Mouse (Mus musculus): ENCODE measurements around the gene Upp2. TPM values are rescaled to one million over a fixed set of nuclear protein-coding genes. Genes with fewer than 3 reads are reported as not detected.

Gene Upp2
- polyA plus RNA-seq, 1 experiment from 2014 or later: 11.7 TPM

GRCm38 (mm10) chr2:58595350-58595749 lies 28.3 kb downstream of the Upp2 start:
- H3K9ac ChIP-seq (replicated peaks; ENCODE audit: low read depth, low read length): no peak overlapping the region
- no peak overlapping the region for H3K4me2 ChIP-seq (ENCODE audit: low read length)
- no peak for ATAC-seq
- H3K27me3 ChIP-seq (replicated peaks; ENCODE audit: control insufficient read depth, insufficient read depth, low read length): no peaks in the 10 kb centered on the region
- no peaks in the 10 kb centered on the region for H3K9me3 ChIP-seq (ENCODE audit: control insufficient read depth, low read length)
- H3K4me3 ChIP-seq (replicated peaks; ENCODE audit: low read length): no peak overlapping the region
- H3K36me3 ChIP-seq (ENCODE audit: control insufficient read depth, insufficient read depth): no peaks in the 10 kb centered on the region
- H3K4me1 ChIP-seq (replicated peaks; ENCODE audit: control insufficient read depth, insufficient read depth, low read length): peaks cover 15% of the 10 kb centered on the region; the same call in 1 of the 2 replicates
- peak overlapping the region; percentile 56 for H3K27ac ChIP-seq (ENCODE audit: low read length)
- WGBS: 72% methylated on average over 9 of the region's 9 CpGs

GRCm38 (mm10) chr2:58596774-58597342 lies 29.8 kb downstream of the Upp2 start:
- Histone ChIP-seq H3K27ac (ENCODE audit: low read length) (no peak overlapping the region), H3K4me3 (replicated peaks; ENCODE audit: low read length) (no peak overlapping the region), H3K9ac (replicated peaks; ENCODE audit: low read depth, low read length) (no peak overlapping the region), H3K27me3 (replicated peaks; ENCODE audit: control insufficient read depth, insufficient read depth, low read length) (no peaks in the 10 kb centered on the region), H3K4me2 (ENCODE audit: low read length) (no peak overlapping the region), H3K9me3 (ENCODE audit: control insufficient read depth, low read length) (no peaks in the 10 kb centered on the region), H3K36me3 (ENCODE audit: control insufficient read depth, insufficient read depth) (no peaks in the 10 kb centered on the region), H3K4me1 (replicated peaks; ENCODE audit: control insufficient read depth, insufficient read depth, low read length) (peaks cover 12% of the 10 kb centered on the region; the same call in 1 of the 2 replicates)
- peak; percentile 69 for ATAC-seq
- WGBS: 52% methylated on average over 17 of the region's 17 CpGs

GRCm38 (mm10) chr2:58597556-58597955 lies 30.5 kb downstream of the Upp2 start:
- Histone ChIP-seq H3K27ac (ENCODE audit: low read length) (no peak overlapping the region), H3K36me3 (ENCODE audit: control insufficient read depth, insufficient read depth) (no peaks in the 10 kb centered on the region), H3K4me1 (replicated peaks; ENCODE audit: control insufficient read depth, insufficient read depth, low read length) (peaks cover 12% of the 10 kb centered on the region; the same call in 1 of the 2 replicates), H3K9ac (replicated peaks; ENCODE audit: low read depth, low read length) (no peak overlapping the region), H3K27me3 (replicated peaks; ENCODE audit: control insufficient read depth, insufficient read depth, low read length) (no peaks in the 10 kb centered on the region), H3K4me3 (replicated peaks; ENCODE audit: low read length) (no peak overlapping the region), H3K4me2 (ENCODE audit: low read length) (no peak overlapping the region), H3K9me3 (ENCODE audit: control insufficient read depth, low read length) (no peaks in the 10 kb centered on the region)
- ATAC-seq: peak; percentile 13; the same call in 1 of the 2 replicates
- WGBS: 94% methylated on average over 3 of the region's 3 CpGs

GRCm38 (mm10) chr2:58599639-58600038 lies 32.5 kb downstream of the Upp2 start:
- no peak for ATAC-seq

GRCm38 (mm10) chr2:58601382-58601781 lies 34.3 kb downstream of the Upp2 start:
- Histone ChIP-seq H3K4me3 (replicated peaks; ENCODE audit: low read length) (no peak overlapping the region), H3K4me2 (ENCODE audit: low read length) (no peak overlapping the region), H3K27me3 (replicated peaks; ENCODE audit: control insufficient read depth, insufficient read depth, low read length) (no peaks in the 10 kb centered on the region), H3K36me3 (ENCODE audit: control insufficient read depth, insufficient read depth) (no peaks in the 10 kb centered on the region), H3K4me1 (replicated peaks; ENCODE audit: control insufficient read depth, insufficient read depth, low read length) (peaks cover 18% of the 10 kb centered on the region), H3K9ac (replicated peaks; ENCODE audit: low read depth, low read length) (no peak overlapping the region), H3K27ac (ENCODE audit: low read length) (no peak overlapping the region), H3K9me3 (ENCODE audit: control insufficient read depth, low read length) (no peaks in the 10 kb centered on the region)
- 87% methylated on average over 4 of the region's 4 CpGs for WGBS
- ATAC-seq: no peak

More at GRCm38 (mm10) chr2:58599639-58600038, 32.5 kb downstream of the Upp2 start:
- H3K27ac ChIP-seq (ENCODE audit: low read length): no peak overlapping the region
- H3K27me3 ChIP-seq (replicated peaks; ENCODE audit: control insufficient read depth, insufficient read depth, low read length): no peaks in the 10 kb centered on the region
- no peaks in the 10 kb centered on the region for H3K36me3 ChIP-seq (ENCODE audit: control insufficient read depth, insufficient read depth)
- no peak overlapping the region for H3K9ac ChIP-seq (replicated peaks; ENCODE audit: low read depth, low read length)
- no peaks in the 10 kb centered on the region for H3K9me3 ChIP-seq (ENCODE audit: control insufficient read depth, low read length)
- H3K4me2 ChIP-seq (ENCODE audit: low read length): no peak overlapping the region
- H3K4me1 ChIP-seq (replicated peaks; ENCODE audit: control insufficient read depth, insufficient read depth, low read length): peaks cover 23% of the 10 kb centered on the region
- H3K4me3 ChIP-seq (replicated peaks; ENCODE audit: low read length): no peak overlapping the region
- WGBS: 98% methylated on average over 6 of the region's 6 CpGs

- H3K36me3 ChIP-seq (ENCODE audit: control insufficient read depth, insufficient read depth): no peaks in the 10 kb centered on the region
- no peak overlapping the region for H3K4me3 ChIP-seq (replicated peaks; ENCODE audit: low read length)
- H3K27ac ChIP-seq (ENCODE audit: low read length): peak overlapping the region; percentile 73
- no peak overlapping the region for H3K9ac ChIP-seq (replicated peaks; ENCODE audit: low read depth, low read length)
- ATAC-seq: peak; percentile 89
- peaks cover 11% of the 10 kb centered on the region for H3K4me1 ChIP-seq (replicated peaks; ENCODE audit: control insufficient read depth, insufficient read depth, low read length)
- WGBS: 29% methylated on average over 3 of the region's 3 CpGs
- H3K4me2 ChIP-seq (ENCODE audit: low read length): no peak overlapping the region
- H3K27me3 ChIP-seq (replicated peaks; ENCODE audit: control insufficient read depth, insufficient read depth, low read length): no peaks in the 10 kb centered on the region
- H3K9me3 ChIP-seq (ENCODE audit: control insufficient read depth, low read length): no peaks in the 10 kb centered on the region
Measured at GRCm38 (mm10) chr2:58603379-58603778, 36.3 kb downstream of the Upp2 start.

GRCm38 (mm10) chr2:58604791-58605190 lies 37.7 kb downstream of the Upp2 start:
- H3K4me2 ChIP-seq (ENCODE audit: low read length): no peak overlapping the region
- no peak overlapping the region for H3K4me3 ChIP-seq (replicated peaks; ENCODE audit: low read length)
- 93% methylated on average over 3 of the region's 3 CpGs for WGBS
- H3K9me3 ChIP-seq (ENCODE audit: control insufficient read depth, low read length): no peaks in the 10 kb centered on the region
- no peak overlapping the region for H3K9ac ChIP-seq (replicated peaks; ENCODE audit: low read depth, low read length)
- H3K27me3 ChIP-seq (replicated peaks; ENCODE audit: control insufficient read depth, insufficient read depth, low read length): no peaks in the 10 kb centered on the region
- H3K4me1 ChIP-seq (replicated peaks; ENCODE audit: control insufficient read depth, insufficient read depth, low read length): peaks cover 11% of the 10 kb centered on the region
- ATAC-seq: no peak
- no peak overlapping the region for H3K27ac ChIP-seq (ENCODE audit: low read length)
- H3K36me3 ChIP-seq (ENCODE audit: control insufficient read depth, insufficient read depth): no peaks in the 10 kb centered on the region

- no peak overlapping the region for H3K4me2 ChIP-seq (ENCODE audit: low read length)
- H3K27ac ChIP-seq (ENCODE audit: low read length): no peak overlapping the region
- 75% methylated on average over 3 of the region's 3 CpGs for WGBS
- no peak overlapping the region for H3K9ac ChIP-seq (replicated peaks; ENCODE audit: low read depth, low read length)
- H3K4me1 ChIP-seq (replicated peaks; ENCODE audit: control insufficient read depth, insufficient read depth, low read length): no peaks in the 10 kb centered on the region
- no peaks in the 10 kb centered on the region for H3K9me3 ChIP-seq (ENCODE audit: control insufficient read depth, low read length)
- no peaks in the 10 kb centered on the region for H3K36me3 ChIP-seq (ENCODE audit: control insufficient read depth, insufficient read depth)
- no peak for ATAC-seq
- no peaks in the 10 kb centered on the region for H3K27me3 ChIP-seq (replicated peaks; ENCODE audit: control insufficient read depth, insufficient read depth, low read length)
- H3K4me3 ChIP-seq (replicated peaks; ENCODE audit: low read length): no peak overlapping the region
Measured at GRCm38 (mm10) chr2:58613720-58614119, 46.6 kb downstream of the Upp2 start.

- no peaks in the 10 kb centered on the region for H3K4me1 ChIP-seq (replicated peaks; ENCODE audit: control insufficient read depth, insufficient read depth, low read length)
- no peak for ATAC-seq
- H3K9ac ChIP-seq (replicated peaks; ENCODE audit: low read depth, low read length): no peak overlapping the region
- no peak overlapping the region for H3K4me3 ChIP-seq (replicated peaks; ENCODE audit: low read length)
- H3K9me3 ChIP-seq (ENCODE audit: control insufficient read depth, low read length): no peaks in the 10 kb centered on the region
- H3K36me3 ChIP-seq (ENCODE audit: control insufficient read depth, insufficient read depth): no peaks in the 10 kb centered on the region
- no peaks in the 10 kb centered on the region for H3K27me3 ChIP-seq (replicated peaks; ENCODE audit: control insufficient read depth, insufficient read depth, low read length)
- no peak overlapping the region for H3K27ac ChIP-seq (ENCODE audit: low read length)
- H3K4me2 ChIP-seq (ENCODE audit: low read length): no peak overlapping the region
- 97% methylated on average over 8 of the region's 8 CpGs for WGBS
Measured at GRCm38 (mm10) chr2:58614851-58615250, 47.8 kb downstream of the Upp2 start.

- ATAC-seq: peak; percentile 53; the same call in 1 of the 2 replicates
- Histone ChIP-seq H3K27ac (ENCODE audit: low read length) (peak overlapping the region; percentile 9; the same call in 1 of the 2 replicates), H3K9me3 (ENCODE audit: control insufficient read depth, low read length) (no peaks in the 10 kb centered on the region), H3K4me2 (ENCODE audit: low read length) (no peak overlapping the region), H3K4me3 (replicated peaks; ENCODE audit: low read length) (no peak overlapping the region), H3K36me3 (ENCODE audit: control insufficient read depth, insufficient read depth) (no peaks in the 10 kb centered on the region), H3K4me1 (replicated peaks; ENCODE audit: control insufficient read depth, insufficient read depth, low read length) (no peaks in the 10 kb centered on the region), H3K27me3 (replicated peaks; ENCODE audit: control insufficient read depth, insufficient read depth, low read length) (no peaks in the 10 kb centered on the region), H3K9ac (replicated peaks; ENCODE audit: low read depth, low read length) (no peak overlapping the region)
- 72% methylated on average over 5 of the region's 5 CpGs for WGBS
Measured at GRCm38 (mm10) chr2:58615766-58616165, 48.7 kb downstream of the Upp2 start.

All from forebrain, embryonic 16.5 days (tissue).